Mouse (Mus musculus) 3T3-L1 (cell line): ENCODE measurements around the gene Gm8005.
"Not testable (repeated sequence)": the region's sequence is repeated elsewhere in the genome, so short reads cannot be mapped to it uniquely, and the experiment has no call there.

Experiments
- DNase-seq: peaks from one replicate; pipeline ENCODE4 v3.0.0-alpha.2; 2015; ENCODE audit warnings: low read depth, low spot score

The Gm8005 gene

DNA sequence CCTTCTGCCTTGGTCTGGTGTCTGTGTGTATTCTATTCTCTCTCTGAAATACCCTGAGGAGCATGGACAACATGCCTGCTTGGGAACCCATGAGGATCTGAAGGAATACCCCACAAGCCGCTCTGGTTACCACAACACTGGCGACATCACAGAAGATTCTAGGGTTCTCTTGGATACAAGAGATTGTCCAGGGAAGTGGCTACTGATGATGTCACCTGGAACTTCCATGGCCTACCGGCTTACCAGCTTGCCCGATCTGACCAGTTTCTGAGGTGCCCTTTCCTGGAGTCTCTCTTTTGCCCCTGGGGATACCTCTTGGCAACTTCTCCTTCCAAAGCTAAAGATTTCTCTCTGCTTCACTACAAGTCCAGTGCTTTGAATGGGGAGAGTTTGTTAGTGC lies at the start of gene Gm8005:
Gm8005 (minus strand) TSS at position 101 of the 400 bp plus-strand sequence.
- not testable (repeated sequence) for DNase-seq

DNA sequence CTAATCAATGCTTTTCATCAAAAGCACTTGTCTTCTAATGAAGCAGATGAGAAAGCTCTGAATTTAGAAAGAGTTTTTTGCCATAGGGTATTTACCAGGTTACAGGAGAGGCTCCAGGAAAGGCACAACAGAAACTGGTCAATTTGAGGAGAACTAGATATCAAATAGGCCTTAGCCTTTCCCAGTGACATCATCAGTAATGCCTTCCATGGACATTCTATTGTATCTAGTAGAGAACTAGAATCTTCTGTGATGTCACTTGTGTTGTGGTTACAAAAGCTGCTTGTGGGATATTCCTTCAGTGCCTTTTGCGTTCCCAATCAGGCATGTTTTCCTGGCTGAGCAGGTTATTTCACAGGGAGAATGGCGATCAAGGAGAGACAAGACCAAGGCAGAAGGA lies 24.1 kb upstream of the Gm8005 start, which contains the start of gene Gm8011:
Gm8011 (plus strand) TSS at position 301 of the 400 bp plus-strand sequence.
- not testable (repeated sequence) for DNase-seq
